Mouse (Mus musculus): Measurements from ENCODE around the gene Haus6.

DNA sequence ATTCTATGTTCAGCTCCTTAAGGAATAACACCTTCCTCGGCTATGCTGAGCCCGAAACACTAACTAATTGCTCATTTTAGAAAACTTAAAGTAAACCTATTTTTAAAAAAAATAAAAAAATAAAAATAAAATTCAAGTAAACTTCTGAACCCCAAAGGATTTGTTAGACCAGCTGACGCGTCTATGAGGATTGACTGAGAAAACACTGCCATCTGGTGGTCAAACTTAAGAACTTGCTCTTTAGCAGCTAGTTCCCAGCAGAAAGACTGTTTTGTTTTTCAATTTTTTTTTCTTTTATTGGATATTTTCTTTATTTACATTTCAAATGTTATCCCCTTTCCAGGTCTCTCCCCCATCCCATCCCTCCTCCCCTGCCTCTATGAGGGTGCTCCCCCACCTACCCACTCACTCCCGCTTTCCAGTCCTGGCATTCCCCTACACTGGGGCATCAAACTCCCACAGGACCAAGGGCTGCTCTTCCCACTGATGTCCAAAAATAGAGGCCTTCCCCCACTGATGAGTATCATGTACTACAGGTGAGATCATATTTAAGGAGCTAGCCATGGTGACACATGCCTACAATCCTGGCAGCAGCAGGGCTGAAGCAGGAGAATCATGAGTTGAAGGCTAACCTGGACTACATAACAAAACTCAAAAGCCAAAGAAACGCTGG is 56.7 kb downstream of the Haus6 start:
- TF ChIP-seq POLR2A (IDR thresholded peaks at IDR 0.05; ENCODE audit: control insufficient read depth, low read depth, low read length): no peak
- no peak for TF ChIP-seq CTCF (IDR thresholded peaks at IDR 0.05; ENCODE audit: control insufficient read depth, insufficient read depth, insufficient replicate concordance, low read depth, low read length)

All from testis, adult 2 months (tissue).